Mouse (Mus musculus): ENCODE results near the gene Setmar. TPM values are rescaled to one million over a fixed set of nuclear protein-coding genes. Genes with fewer than 3 reads are reported as not detected.
A peak's percentile ranks its signal among the peaks of the same experiment; 100 is the strongest.

The Setmar gene
- total and polyA plus RNA-seq, 2 experiments from 2014 or later = 3.3 to 6.9 TPM

DNA sequence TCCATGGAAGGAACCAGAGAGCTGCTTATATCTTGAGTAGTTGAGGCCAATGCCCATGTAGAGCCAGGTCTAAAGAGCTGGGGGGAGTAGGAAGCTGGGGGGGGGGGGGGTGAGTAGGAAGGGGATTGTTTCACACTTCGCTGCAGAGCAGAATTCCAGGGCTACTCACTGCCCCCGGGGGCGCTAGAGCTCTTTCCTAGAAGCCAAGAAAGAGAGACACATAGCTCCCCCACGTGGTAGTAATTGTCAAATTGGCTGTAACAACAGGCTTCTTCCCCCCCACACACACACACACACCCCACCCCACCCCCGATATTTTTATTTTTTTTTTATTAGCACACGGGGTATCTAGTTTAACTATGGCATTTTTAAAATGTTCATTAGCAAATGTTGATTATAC, 738 bp downstream of the Setmar start:
- TF ChIP-seq CTCF (IDR thresholded peaks at IDR 0.05; ENCODE audit: low read depth) = peak; percentile 71
- peak; percentile 91 for DNase-seq
- Histone ChIP-seq H3K9ac (peak overlapping the region; percentile 58), H3K27ac (ENCODE audit: low read depth, low read length) (peak overlapping the region; percentile 89), H3K4me3 (ENCODE audit: low read depth, low read length) (peak overlapping the region; percentile 45), H3K36me3 (ENCODE audit: insufficient read depth) (no peaks in the 10 kb centered on the region), H3K9me3 (ENCODE audit: low read length) (no peaks in the 10 kb centered on the region), H3K4me2 (ENCODE audit: low read depth) (peak overlapping the region; percentile 63), H3K27me3 (ENCODE audit: insufficient read depth, low read length) (no peaks in the 10 kb centered on the region), H3K4me1 (ENCODE audit: insufficient read depth) (no peaks in the 10 kb centered on the region)
- peak; percentile 81 for ATAC-seq
- WGBS = 7% methylated on average over 6 of the region's 6 CpGs

DNA sequence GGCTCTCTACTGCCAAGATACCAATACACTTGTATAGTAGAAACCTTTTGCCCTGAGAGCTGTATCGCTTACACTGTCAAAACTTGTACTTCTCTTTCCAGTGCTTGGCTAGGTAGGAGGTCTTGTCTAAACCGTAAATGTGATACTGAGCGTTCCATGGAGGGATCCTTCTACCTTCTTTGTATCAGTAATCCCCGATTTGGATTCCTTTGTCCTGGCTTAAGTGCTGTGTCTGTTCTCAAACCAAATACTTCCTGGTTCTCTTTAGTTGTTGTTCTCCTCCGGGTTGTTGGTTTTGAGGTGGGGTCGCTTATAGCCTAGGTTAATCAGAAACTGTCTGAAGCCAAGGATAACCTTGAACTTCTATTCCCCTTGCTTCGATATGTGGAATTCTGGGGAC, 6.1 kb downstream of the Setmar start:
- H3K36me3 ChIP-seq (ENCODE audit: insufficient read depth) = 0 out of 2 replicates have a peak, but pooled peaks cover 3% of the 10 kb centered on the region
- DNase-seq = no peak
- H3K27me3 ChIP-seq (ENCODE audit: insufficient read depth, low read length) = no peaks in the 10 kb centered on the region
- no peaks in the 10 kb centered on the region for H3K4me1 ChIP-seq (ENCODE audit: insufficient read depth)
- no peak overlapping the region for H3K4me3 ChIP-seq (ENCODE audit: low read depth, low read length)
- no peak overlapping the region for H3K4me2 ChIP-seq (ENCODE audit: low read depth)
- TF ChIP-seq CTCF (IDR thresholded peaks at IDR 0.05; ENCODE audit: low read depth) = no peak
- H3K9ac ChIP-seq = no peak overlapping the region
- 95% methylated on average over 7 of the region's 7 CpGs for WGBS
- no peaks in the 10 kb centered on the region for H3K9me3 ChIP-seq (ENCODE audit: low read length)
- no peak overlapping the region for H3K27ac ChIP-seq (ENCODE audit: low read depth, low read length)
- no peak for ATAC-seq

DNA sequence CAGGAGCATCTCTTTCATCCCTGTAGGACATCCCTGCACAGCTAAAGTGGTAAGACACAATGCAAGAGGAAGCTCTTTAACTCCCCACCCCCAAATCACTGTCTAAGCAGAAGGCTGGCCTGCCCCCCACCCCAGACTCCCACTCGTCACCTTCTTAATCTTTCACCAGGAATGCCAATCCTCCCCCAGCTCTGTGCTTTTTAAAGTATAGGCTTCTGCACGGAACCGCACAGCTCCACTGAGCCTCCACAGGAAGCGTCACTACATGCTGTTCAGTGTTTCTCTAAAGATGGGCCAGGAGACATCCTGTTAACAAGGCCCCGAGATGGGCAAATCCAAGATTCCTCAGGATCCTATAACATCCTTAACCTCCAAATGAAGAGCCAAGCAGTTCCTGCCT, 8.2 kb downstream of the Setmar start:
- Histone ChIP-seq H3K4me1 (ENCODE audit: insufficient read depth) (no peaks in the 10 kb centered on the region), H3K9me3 (ENCODE audit: low read length) (no peaks in the 10 kb centered on the region), H3K27me3 (ENCODE audit: insufficient read depth, low read length) (no peaks in the 10 kb centered on the region), H3K9ac (no peak overlapping the region), H3K4me2 (ENCODE audit: low read depth) (no peak overlapping the region), H3K4me3 (ENCODE audit: low read depth, low read length) (no peak overlapping the region), H3K36me3 (ENCODE audit: insufficient read depth) (0 out of 2 replicates have a peak, but pooled peaks cover 5% of the 10 kb centered on the region), H3K27ac (ENCODE audit: low read depth, low read length) (no peak overlapping the region)
- no peak for TF ChIP-seq CTCF (IDR thresholded peaks at IDR 0.05; ENCODE audit: low read depth)
- WGBS = 85% methylated on average over 5 of the region's 5 CpGs
- ATAC-seq (no peak), DNase-seq (no peak)

DNA sequence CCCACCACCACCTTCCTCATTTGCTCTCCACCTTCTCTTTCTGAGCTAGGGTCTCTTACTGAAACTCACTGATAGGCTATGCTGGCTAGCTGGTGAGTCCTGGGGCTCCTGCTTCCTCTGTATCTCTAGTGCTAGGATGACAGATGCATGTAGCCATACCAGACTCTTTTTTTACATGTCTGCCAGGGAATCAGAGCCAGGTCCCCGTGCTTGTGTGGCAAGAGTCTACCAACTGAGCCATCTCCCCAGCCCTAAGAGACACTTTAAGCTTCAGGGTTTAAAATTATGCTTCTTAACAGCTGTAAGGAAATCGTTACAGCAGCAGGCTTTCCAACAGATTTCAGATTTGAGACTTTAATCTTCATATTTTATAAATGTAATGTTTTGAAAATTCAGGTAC, 9.1 kb downstream of the Setmar start:
- Histone ChIP-seq H3K9ac (no peak overlapping the region), H3K36me3 (ENCODE audit: insufficient read depth) (0 out of 2 replicates have a peak, but pooled peaks cover 5% of the 10 kb centered on the region), H3K27me3 (ENCODE audit: insufficient read depth, low read length) (no peaks in the 10 kb centered on the region), H3K9me3 (ENCODE audit: low read length) (no peaks in the 10 kb centered on the region), H3K27ac (ENCODE audit: low read depth, low read length) (no peak overlapping the region), H3K4me1 (ENCODE audit: insufficient read depth) (no peaks in the 10 kb centered on the region), H3K4me3 (ENCODE audit: low read depth, low read length) (no peak overlapping the region), H3K4me2 (ENCODE audit: low read depth) (no peak overlapping the region)
- 82% methylated on average over 2 of the region's 2 CpGs for WGBS
- no peak for TF ChIP-seq CTCF (IDR thresholded peaks at IDR 0.05; ENCODE audit: low read depth)
- ATAC-seq (no peak), DNase-seq (no peak)

DNA sequence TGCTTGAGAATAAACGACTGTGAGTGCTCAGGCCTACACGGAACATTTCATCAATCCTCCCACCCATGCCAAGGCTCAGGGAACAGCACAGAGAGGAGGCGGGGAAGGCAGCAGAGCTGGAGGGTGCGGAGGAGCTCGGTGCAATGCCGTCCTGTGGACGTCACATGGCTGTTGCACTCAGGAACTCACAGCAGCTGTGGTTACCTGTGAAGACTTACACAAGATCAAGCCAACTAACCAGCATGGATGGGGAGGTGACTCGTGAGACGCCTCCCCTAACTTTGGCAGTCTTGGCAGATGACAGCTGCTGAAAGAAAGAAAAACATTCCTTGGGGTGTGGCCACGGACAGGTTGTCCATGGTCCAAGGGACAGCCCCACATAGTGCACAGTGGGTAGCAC, 9.8 kb downstream of the Setmar start:
- H3K4me1 ChIP-seq (ENCODE audit: insufficient read depth) = no peaks in the 10 kb centered on the region
- WGBS = 92% methylated on average over 10 of the region's 10 CpGs
- H3K4me3 ChIP-seq (ENCODE audit: low read depth, low read length) = no peak overlapping the region
- H3K9me3 ChIP-seq (ENCODE audit: low read length) = no peaks in the 10 kb centered on the region
- no peak for TF ChIP-seq CTCF (IDR thresholded peaks at IDR 0.05; ENCODE audit: low read depth)
- H3K36me3 ChIP-seq (ENCODE audit: insufficient read depth) = 0 out of 2 replicates have a peak, but pooled peaks cover 5% of the 10 kb centered on the region
- no peaks in the 10 kb centered on the region for H3K27me3 ChIP-seq (ENCODE audit: insufficient read depth, low read length)
- H3K27ac ChIP-seq (ENCODE audit: low read depth, low read length) = no peak overlapping the region
- no peak for DNase-seq
- no peak overlapping the region for H3K4me2 ChIP-seq (ENCODE audit: low read depth)
- no peak overlapping the region for H3K9ac ChIP-seq
- no peak for ATAC-seq

DNA sequence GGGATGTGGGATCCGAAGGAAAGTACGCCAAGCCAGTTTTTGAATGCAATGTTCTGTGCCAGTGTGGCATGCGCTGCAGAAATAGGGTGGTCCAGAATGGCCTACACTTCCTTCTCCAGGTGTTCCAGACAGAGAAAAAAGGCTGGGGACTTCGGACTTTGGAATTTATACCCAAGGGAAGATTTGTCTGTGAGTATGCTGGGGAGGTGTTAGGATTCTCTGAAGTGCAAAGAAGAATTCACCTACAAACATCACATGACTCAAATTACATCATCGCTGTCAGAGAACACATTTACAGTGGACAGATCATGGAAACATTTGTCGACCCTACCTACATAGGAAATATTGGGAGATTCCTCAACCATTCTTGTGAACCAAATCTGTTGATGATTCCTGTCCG, 11.0 kb downstream of the Setmar start:
- WGBS = 97% methylated on average over 7 of the region's 7 CpGs
- DNase-seq = no peak

DNA sequence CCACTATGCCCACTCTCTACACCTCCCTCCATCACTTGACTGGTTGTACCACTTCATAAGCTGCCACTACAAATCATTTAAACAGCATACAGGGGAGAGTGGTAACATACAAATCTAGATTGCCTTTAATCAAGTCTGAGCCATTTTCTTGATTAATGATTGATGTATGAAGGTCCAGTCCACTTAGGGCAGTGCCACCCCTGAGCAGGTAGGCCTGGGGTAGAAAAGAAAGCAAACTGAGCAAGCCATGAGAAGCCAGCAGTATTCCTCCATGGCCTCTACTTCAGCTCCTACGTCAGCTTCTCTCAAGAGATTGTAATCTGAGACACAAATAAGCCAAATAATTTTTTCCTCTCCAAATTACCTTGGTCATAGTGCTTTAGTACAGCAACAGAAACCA, 26.5 kb downstream of the Setmar start:
- no peaks in the 10 kb centered on the region for H3K4me1 ChIP-seq (ENCODE audit: insufficient read depth)
- H3K27me3 ChIP-seq (ENCODE audit: insufficient read depth, low read length) = no peaks in the 10 kb centered on the region
- no peak overlapping the region for H3K9ac ChIP-seq
- DNase-seq (no peak), ATAC-seq (no peak)
- no peak for TF ChIP-seq CTCF (IDR thresholded peaks at IDR 0.05; ENCODE audit: low read depth)
- H3K36me3 ChIP-seq (ENCODE audit: insufficient read depth) = no peaks in the 10 kb centered on the region
- H3K4me2 ChIP-seq (ENCODE audit: low read depth) = no peak overlapping the region
- H3K27ac ChIP-seq (ENCODE audit: low read depth, low read length) = no peak overlapping the region
- H3K9me3 ChIP-seq (ENCODE audit: low read length) = no peaks in the 10 kb centered on the region
- H3K4me3 ChIP-seq (ENCODE audit: low read depth, low read length) = no peak overlapping the region
- WGBS = 78% methylated on average over 1 of the region's 1 CpGs

More for the DNA sequence above, 11.0 kb downstream of the Setmar start:
- 0 out of 2 replicates have a peak, but pooled peaks cover 5% of the 10 kb centered on the region for H3K36me3 ChIP-seq (ENCODE audit: insufficient read depth)
- TF ChIP-seq CTCF (IDR thresholded peaks at IDR 0.05; ENCODE audit: low read depth) = no peak
- no peak overlapping the region for H3K4me3 ChIP-seq (ENCODE audit: low read depth, low read length)
- H3K4me2 ChIP-seq (ENCODE audit: low read depth) = no peak overlapping the region
- no peaks in the 10 kb centered on the region for H3K9me3 ChIP-seq (ENCODE audit: low read length)
- H3K4me1 ChIP-seq (ENCODE audit: insufficient read depth) = no peaks in the 10 kb centered on the region
- H3K27me3 ChIP-seq (ENCODE audit: insufficient read depth, low read length) = no peaks in the 10 kb centered on the region
- ATAC-seq = no peak
- no peak overlapping the region for H3K27ac ChIP-seq (ENCODE audit: low read depth, low read length)
- H3K9ac ChIP-seq = no peak overlapping the region
